Mouse (Mus musculus) erythroblast, adult 5-6 weeks (primary cell): Measurements from ENCODE around the gene Socs4. TPM values are rescaled to one million over a fixed set of nuclear protein-coding genes. Genes with fewer than 3 reads are reported as not detected.
A peak's percentile ranks its signal among the peaks of the same experiment; 100 is the strongest.

Experiments
- ATAC-seq: replicated peaks from 2 replicates; pipeline ENCODE4 v1.8.0; 2016; ENCODE audit warnings: moderate number of reproducible peaks, mild to moderate bottlenecking, moderate TSS enrichment, inconsistent platforms; ENCODE audit not compliant: poor library complexity, low FRiP score, severe bottlenecking
- total RNA-seq, 2 experiments: library from RNA; stranded (forward) in 1 of 2; stranded (reverse) in 1 of 2; fragments of 150-400 nt in 1 of 2; fragments of 200-764, 138-1000 nt in 1 of 2; gene quantifications; 2 replicates each; pipeline versions ENCODE4 v1.2.3 to v1.2.4; 2015 to 2017; ENCODE audit warnings: low replicate concordance in 2 of 2

Socs4 gene
- total RNA-seq, 2 experiments from 2014 or later = 18.7 to 23.4 TPM

- ATAC-seq = no peak
Measured at GRCm38 (mm10) chr14:47327347-47327746, 50.6 kb downstream of the Socs4 start.

DNA sequence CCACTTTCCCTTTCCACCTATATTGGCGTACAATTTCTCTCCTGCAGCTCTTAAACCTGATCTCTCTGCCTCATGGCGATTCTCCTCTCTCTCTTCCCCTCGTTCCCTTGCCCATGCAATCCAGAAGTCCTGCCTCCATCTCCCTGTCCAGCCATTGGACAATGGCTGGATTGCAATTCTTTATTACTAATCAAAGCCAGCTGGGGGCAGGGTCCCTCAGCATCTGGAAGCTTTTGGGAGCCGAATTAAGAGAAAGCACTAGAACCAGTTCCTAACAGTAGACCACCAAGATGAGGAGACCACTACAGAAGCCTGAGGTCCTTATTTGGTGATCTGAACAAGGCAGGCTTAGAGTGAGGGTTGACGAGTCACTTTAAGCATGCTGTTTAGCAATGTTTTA lies 55.2 kb downstream of the Socs4 start:
- ATAC-seq = no peak

DNA sequence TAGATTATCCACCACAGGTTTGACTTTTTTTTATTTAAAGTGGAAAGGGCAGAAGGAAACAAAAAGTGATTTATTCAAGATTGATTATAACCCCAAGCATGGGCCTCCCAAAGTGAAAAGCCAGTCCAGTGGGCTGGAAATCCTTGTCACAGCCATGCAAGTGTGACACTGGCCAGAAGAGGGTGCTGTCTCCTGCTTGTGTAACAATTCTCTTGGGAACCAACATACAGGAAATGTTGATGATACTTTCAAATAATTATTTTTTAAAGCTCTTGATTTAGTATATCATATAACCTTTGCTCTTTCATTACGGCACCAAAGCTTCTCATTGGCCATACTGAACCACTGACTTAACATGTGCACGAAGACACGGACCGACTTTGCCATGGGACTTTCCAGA lies 58.1 kb downstream of the Socs4 start:
- ATAC-seq = peak; percentile 80

DNA sequence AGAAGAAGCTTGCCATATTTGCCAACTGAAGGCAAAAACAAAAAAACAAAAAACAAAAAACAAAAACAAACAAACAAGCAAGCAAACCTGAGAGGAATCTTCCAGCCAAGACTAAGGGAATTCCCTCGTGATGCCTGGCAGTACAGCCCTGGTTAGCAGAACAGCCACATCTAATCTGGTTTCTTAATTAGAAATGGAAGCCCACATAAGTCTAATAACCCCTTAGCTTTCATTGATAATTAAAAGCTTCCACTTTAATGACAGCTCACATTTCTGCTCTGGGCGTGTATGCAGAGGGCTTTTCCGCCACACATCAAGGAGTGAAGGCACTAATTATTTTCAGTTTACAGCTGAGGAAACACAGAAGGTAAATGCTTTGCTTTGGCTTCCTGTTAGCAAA lies 58.6 kb downstream of the Socs4 start:
- ATAC-seq = no peak

DNA sequence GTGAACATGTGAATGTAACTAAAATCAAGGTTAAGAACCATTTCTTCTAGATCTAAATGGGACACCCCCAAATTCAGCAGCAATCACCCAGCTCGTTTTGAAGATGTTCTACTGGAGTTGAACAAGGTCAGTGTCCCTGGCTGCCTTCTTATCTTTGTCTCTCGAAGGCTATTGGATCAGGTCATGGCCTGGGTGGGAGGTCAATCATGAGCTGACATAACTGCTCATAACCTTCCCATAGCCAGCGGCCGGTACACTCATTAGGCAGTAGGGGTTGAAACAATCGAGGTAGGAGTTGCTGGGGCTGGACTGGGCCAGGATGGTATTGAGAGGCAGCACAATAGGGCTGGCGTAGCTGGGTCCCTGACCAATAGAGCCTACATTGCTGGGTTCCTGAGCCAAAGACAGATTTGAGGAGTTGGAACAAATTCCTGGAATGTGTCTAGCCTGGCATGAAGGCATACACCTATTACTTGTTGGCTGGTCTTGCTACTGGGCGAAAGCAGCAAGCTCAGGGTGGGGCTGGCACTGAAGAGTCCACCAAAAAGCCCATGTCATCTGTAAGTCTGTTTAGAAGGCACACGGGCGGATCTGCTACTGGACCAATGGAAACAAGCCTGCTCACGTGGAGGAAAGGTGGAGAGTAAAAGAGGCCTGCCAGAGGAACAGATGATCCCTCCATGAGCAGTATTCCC lies 63.6 kb downstream of the Socs4 start:
- ATAC-seq = no peak

GRCm38 (mm10) chr14:47341811-47342291 lies 65.1 kb downstream of the Socs4 start:
- ATAC-seq = no peak

Other genes starting within 250 kb of the Socs4 start
- gene Gch1, start 87.5 kb upstream of the Socs4 start, total RNA-seq (2015; ENCODE audit: low replicate concordance) = 131 and 161 TPM in 2 replicates
- gene Gch1, start 87.5 kb upstream of the Socs4 start, total RNA-seq (2017; ENCODE audit: low replicate concordance) = 125 and 166 TPM in 2 replicates
- gene Wdhd1, start 74 bp upstream of the Socs4 start, total RNA-seq (2015; ENCODE audit: low replicate concordance) = 40.3 and 52.7 TPM in 2 replicates
- gene Wdhd1, start 74 bp upstream of the Socs4 start, total RNA-seq (2017; ENCODE audit: low replicate concordance) = 82.9 and 164 TPM in 2 replicates
- 32.5 and 38.9 TPM in 2 replicates for gene Mapk1ip1l, start 21.3 kb downstream of the Socs4 start, total RNA-seq (2015; ENCODE audit: low replicate concordance)
- gene Mapk1ip1l, start 21.3 kb downstream of the Socs4 start, total RNA-seq (2017; ENCODE audit: low replicate concordance) = 30.4 and 38.1 TPM in 2 replicates
- 100 and 159 TPM in 2 replicates for gene Lgals3, start 90.8 kb downstream of the Socs4 start, total RNA-seq (2015; ENCODE audit: low replicate concordance)
- 45.4 and 53.7 TPM in 2 replicates for gene Lgals3, start 90.8 kb downstream of the Socs4 start, total RNA-seq (2017; ENCODE audit: low replicate concordance)
- gene Dlgap5, start 141.5 kb downstream of the Socs4 start, total RNA-seq (2015; ENCODE audit: low replicate concordance) = 42.8 and 49.2 TPM in 2 replicates
- gene Dlgap5, start 141.5 kb downstream of the Socs4 start, total RNA-seq (2017; ENCODE audit: low replicate concordance) = 64.0 and 79.3 TPM in 2 replicates
- gene Fbxo34, start 173.5 kb downstream of the Socs4 start, total RNA-seq (2015; ENCODE audit: low replicate concordance) = 153 and 163 TPM in 2 replicates
- 302 and 381 TPM in 2 replicates for gene Fbxo34, start 173.5 kb downstream of the Socs4 start, total RNA-seq (2017; ENCODE audit: low replicate concordance)